Mouse (Mus musculus) intestine, postnatal 0 days (tissue): Measurements from ENCODE around the gene Metrnl. TPM values are rescaled to one million over a fixed set of nuclear protein-coding genes. Genes with fewer than 3 reads are reported as not detected.

Experiments used
- ATAC-seq: fragments of 200-750 bp; cut with Nextera tagmentation; 2 replicates; pipeline ENCODE4 v1.8.0; 2017; ENCODE audit warnings: mild to moderate bottlenecking, moderate TSS enrichment, moderate library complexity
- H3K27ac ChIP-seq: fragments of 300-500 bp; sonication (generic); 2 replicates; pipeline ENCODE4 v1.5.1; 2014; ENCODE audit warnings: mild to moderate bottlenecking, low read depth, low read length, moderate library complexity
- H3K27me3 ChIP-seq: fragments of 300-500 bp; sonication (generic); replicated peaks from 2 replicates; pipeline ENCODE4 v1.6.1; 2014; ENCODE audit warnings: low read length, mixed read lengths; ENCODE audit not compliant: control insufficient read depth, insufficient read depth
- H3K36me3 ChIP-seq: fragments of 300-500 bp; sonication (generic); 2 replicates; pipeline ENCODE4 v1.6.1; 2014; ENCODE audit warnings: mild to moderate bottlenecking, moderate library complexity; ENCODE audit not compliant: control insufficient read depth, insufficient read depth
- H3K4me1 ChIP-seq: fragments of 300-500 bp; sonication (generic); replicated peaks from 2 replicates; pipeline ENCODE4 v1.6.1; 2014; ENCODE audit warnings: antibody characterized with exemption, low read length, mixed read lengths; ENCODE audit not compliant: control insufficient read depth, insufficient read depth
- H3K4me2 ChIP-seq: fragments of 300-500 bp; sonication (generic); replicated peaks from 2 replicates; pipeline ENCODE4 v1.6.1; 2014; ENCODE audit warnings: low read depth, mild to moderate bottlenecking, moderate library complexity
- H3K4me3 ChIP-seq: fragments of 300-500 bp; sonication (generic); 2 replicates; pipeline ENCODE4 v1.5.1; 2014; ENCODE audit warnings: low read depth, low read length
- H3K9ac ChIP-seq: fragments of 300-500 bp; sonication (generic); 2 replicates; pipeline ENCODE4 v1.6.1; 2014; ENCODE audit warnings: mild to moderate bottlenecking, low read depth, low read length
- H3K9me3 ChIP-seq: fragments of 300-500 bp; sonication (generic); 2 replicates; pipeline ENCODE4 v1.6.1; 2016; ENCODE audit warnings: mixed run types; ENCODE audit not compliant: control insufficient read depth
- CTCF ChIP-seq: sonication (generic); IDR thresholded peaks from 2 replicates; pipeline ENCODE4 v1.5.1; 2016; ENCODE audit warnings: low read depth, mild to moderate bottlenecking, control low read depth, antibody characterized with exemption, moderate library complexity
- WGBS: fragments of 180-500 bp; shearing (Covaris S2); extraction: QIAGEN DNeasy Blood & Tissue Kit; methylation state at CpG from one replicate; pipeline ENCODE4 v1.1.7; 2014; 5-methylcytosine and 5-hydroxymethylcytosine counted together
- polyA plus RNA-seq: library from polyadenylated mRNA; unstranded; fragments of >200 nt; fragmentation: Nextera tagmentation; extraction: Ambion mirVana; gene quantifications from 2 replicates; pipeline ENCODE4 v1.2.1, GENCODE M21; 2015

The Metrnl gene
- polyA plus RNA-seq, 1 experiment from 2014 or later: 50.9 TPM

- peak overlapping the region; percentile 94 for H3K4me2 ChIP-seq
- H3K36me3 ChIP-seq: no peaks in the 10 kb centered on the region
- peak overlapping the region; percentile 79 for H3K4me3 ChIP-seq
- peak overlapping the region; percentile 74 for H3K9ac ChIP-seq
- H3K9me3 ChIP-seq: no peaks in the 10 kb centered on the region
- 12% methylated on average over 16 of the region's 16 CpGs for whole genome bisulfite sequencing
- no peaks in the 10 kb centered on the region for H3K27me3 ChIP-seq
- H3K4me1 ChIP-seq: 0 out of 2 replicates have a peak, but pooled peaks cover 6% of the 10 kb centered on the region
- TF ChIP-seq CTCF: no peak
- ATAC-seq: no peak
- H3K27ac ChIP-seq: peak overlapping the region; percentile 87
Observed at GRCm38 (mm10) chr11:121703619-121704215, 2.4 kb downstream of the Metrnl start.

GRCm38 (mm10) chr11:121706521-121707005 lies 5.2 kb downstream of the Metrnl start:
- Histone ChIP-seq H3K9ac (no peak overlapping the region), H3K27me3 (no peaks in the 10 kb centered on the region), H3K27ac (no peak overlapping the region), H3K4me3 (no peak overlapping the region), H3K4me1 (peaks cover 13% of the 10 kb centered on the region; the same call in 1 of the 2 replicates), H3K9me3 (no peaks in the 10 kb centered on the region), H3K36me3 (peaks cover 14% of the 10 kb centered on the region; the same call in 1 of the 2 replicates), H3K4me2 (no peak overlapping the region)
- TF ChIP-seq CTCF: no peak
- ATAC-seq: no peak
- 24% methylated on average over 7 of the region's 7 CpGs for WGBS

- no peak overlapping the region for H3K9ac ChIP-seq
- H3K9me3 ChIP-seq: no peaks in the 10 kb centered on the region
- no peak for ATAC-seq
- peaks cover 22% of the 10 kb centered on the region for H3K4me1 ChIP-seq
- H3K4me2 ChIP-seq: no peak overlapping the region
- H3K4me3 ChIP-seq: no peak overlapping the region
- no peaks in the 10 kb centered on the region for H3K27me3 ChIP-seq
- TF ChIP-seq CTCF: no peak
- WGBS: 71% methylated on average over 4 of the region's 4 CpGs
- peaks cover 15% of the 10 kb centered on the region; the same call in 1 of the 2 replicates for H3K36me3 ChIP-seq
- no peak overlapping the region for H3K27ac ChIP-seq
Observed at GRCm38 (mm10) chr11:121709278-121709677, 7.9 kb downstream of the Metrnl start.

GRCm38 (mm10) chr11:121710245-121710644 lies 8.9 kb downstream of the Metrnl start:
- H3K4me2 ChIP-seq: no peak overlapping the region
- peaks cover 18% of the 10 kb centered on the region; the same call in 1 of the 2 replicates for H3K36me3 ChIP-seq
- no peaks in the 10 kb centered on the region for H3K9me3 ChIP-seq
- H3K9ac ChIP-seq: no peak overlapping the region
- H3K27me3 ChIP-seq: no peaks in the 10 kb centered on the region
- WGBS: 82% methylated on average over 5 of the region's 5 CpGs
- peaks cover 23% of the 10 kb centered on the region for H3K4me1 ChIP-seq
- no peak for ATAC-seq
- H3K4me3 ChIP-seq: no peak overlapping the region
- TF ChIP-seq CTCF: no peak
- H3K27ac ChIP-seq: no peak overlapping the region

- peaks cover 45% of the 10 kb centered on the region; the same call in 1 of the 2 replicates for H3K36me3 ChIP-seq
- H3K4me3 ChIP-seq: no peak overlapping the region
- H3K27me3 ChIP-seq: no peaks in the 10 kb centered on the region
- 38% methylated on average over 6 of the region's 6 CpGs for WGBS
- no peaks in the 10 kb centered on the region for H3K9me3 ChIP-seq
- peak; percentile 95 for ATAC-seq
- TF ChIP-seq CTCF: no peak
- H3K4me2 ChIP-seq: peak overlapping the region; percentile 38
- peak overlapping the region; percentile 86 for H3K27ac ChIP-seq
- peaks cover 17% of the 10 kb centered on the region for H3K4me1 ChIP-seq
- H3K9ac ChIP-seq: no peak overlapping the region
Observed at GRCm38 (mm10) chr11:121712987-121713386, 11.6 kb downstream of the Metrnl start.

GRCm38 (mm10) chr11:121713569-121713968 lies 12.2 kb downstream of the Metrnl start:
- Histone ChIP-seq H3K4me2 (peak overlapping the region; percentile 30), H3K9me3 (no peaks in the 10 kb centered on the region), H3K4me3 (no peak overlapping the region), H3K36me3 (peaks cover 48% of the 10 kb centered on the region; the same call in 1 of the 2 replicates), H3K4me1 (peaks cover 17% of the 10 kb centered on the region), H3K27me3 (no peaks in the 10 kb centered on the region), H3K27ac (peak overlapping the region; percentile 86), H3K9ac (no peak overlapping the region)
- no peak for TF ChIP-seq CTCF
- peak; percentile 62 for ATAC-seq
- WGBS: 34% methylated on average over 2 of the region's 2 CpGs
